Mouse (Mus musculus) CH12.LX (cell line): Measurements from ENCODE around the gene Ush2a. TPM values are rescaled to one million over a fixed set of nuclear protein-coding genes. Genes with fewer than 3 reads are reported as not detected.

ENCODE experiments used
- DNase-seq: peaks from one replicate; pipeline ENCODE4 v3.0.0-alpha.2; 2013; ENCODE audit errors: extremely low read depth
- H3K27ac ChIP-seq: 2 replicates; pipeline ENCODE4 v1.5.1; 2012; ENCODE audit warnings: low read depth, mild to moderate bottlenecking, control low read depth, moderate library complexity; ENCODE audit not compliant: insufficient read depth
- H3K27me3 ChIP-seq: replicated peaks from 2 replicates; pipeline ENCODE3; 2012; ENCODE audit warnings: inconsistent platforms
- H3K36me3 ChIP-seq, 2 experiments: replicated peaks in 1 of 2; 2 replicates each; pipeline versions ENCODE3 to v1.6.1; 2012; ENCODE audit warnings: inconsistent platforms in 1 of 2, low read length in 1 of 2, mild to moderate bottlenecking in 1 of 2, mixed read lengths in 1 of 2, moderate library complexity in 1 of 2; ENCODE audit not compliant: control insufficient read depth in 1 of 2, insufficient read depth in 1 of 2
- H3K4me1 ChIP-seq, 2 experiments: 2 replicates each; pipeline ENCODE4 v1.6.1; 2012; ENCODE audit warnings: inconsistent platforms in 1 of 2, moderate library complexity in 1 of 2; ENCODE audit not compliant: insufficient read depth in 2 of 2, control insufficient read depth in 1 of 2
- H3K4me2 ChIP-seq: 2 replicates; pipeline ENCODE4 v1.6.1; 2012; ENCODE audit warnings: low read depth, mild to moderate bottlenecking, control low read depth; ENCODE audit not compliant: poor library complexity, insufficient read depth, severe bottlenecking
- H3K4me3 ChIP-seq, 3 experiments: fragments of 150-350 bp in 1 of 3; sonication (generic) in 1 of 3; replicated peaks in 1 of 3; 2 replicates each; pipeline versions ENCODE3 to v1.5.1; 2011 to 2012; ENCODE audit warnings: low read depth in 2 of 3, low read length in 2 of 3, mild to moderate bottlenecking in 2 of 3, moderate library complexity in 2 of 3, control low read depth in 1 of 3, improper control_type of control experiment in 1 of 3, inconsistent platforms in 1 of 3, mixed read lengths in 1 of 3; ENCODE audit not compliant: poor library complexity in 1 of 3
- H3K79me2 ChIP-seq: replicated peaks from 2 replicates; pipeline ENCODE4 v1.6.1; 2012; ENCODE audit warnings: mild to moderate bottlenecking, moderate library complexity; ENCODE audit not compliant: control insufficient read depth, poor library complexity, insufficient read depth, severe bottlenecking; ENCODE audit errors: extremely low read depth
- H3K9ac ChIP-seq: 2 replicates; pipeline ENCODE4 v1.6.1; 2012; ENCODE audit warnings: low read depth, mild to moderate bottlenecking, control low read depth, moderate library complexity; ENCODE audit not compliant: insufficient read depth
- H3K9me3 ChIP-seq: replicated peaks from 2 replicates; pipeline ENCODE3; 2012; ENCODE audit warnings: low read length, inconsistent platforms, mixed read lengths
- BHLHE40 ChIP-seq: IDR thresholded peaks from 2 replicates; pipeline ENCODE4 v1.6.1; 2011; ENCODE audit warnings: mild to moderate bottlenecking, low read depth, low read length, improper control_type of control experiment
- CHD1 ChIP-seq: IDR thresholded peaks from 2 replicates; pipeline ENCODE4 v1.6.1; 2012; ENCODE audit warnings: low read depth, low read length, improper control_type of control experiment, inconsistent platforms
- CHD2 ChIP-seq: IDR thresholded peaks from 2 replicates; pipeline ENCODE4 v1.6.1; 2011; ENCODE audit warnings: low read length, improper control_type of control experiment
- ELF1 ChIP-seq: IDR thresholded peaks from 2 replicates; pipeline ENCODE4 v1.6.1; 2014; ENCODE audit warnings: low read depth, mild to moderate bottlenecking, inconsistent platforms, low read length, improper control_type of control experiment
- GABPA ChIP-seq: IDR thresholded peaks from 2 replicates; pipeline ENCODE4 v1.6.1; 2012; ENCODE audit warnings: low read depth, low read length, improper control_type of control experiment, inconsistent platforms; ENCODE audit not compliant: insufficient replicate concordance
- HCFC1 ChIP-seq: IDR thresholded peaks from 2 replicates; pipeline ENCODE4 v1.6.1; 2012; ENCODE audit warnings: low read depth, mild to moderate bottlenecking, inconsistent platforms, low read length, improper control_type of control experiment
- IRF4 ChIP-seq: IDR thresholded peaks from 2 replicates; pipeline ENCODE4 v1.6.1; 2014; ENCODE audit warnings: low read depth, mild to moderate bottlenecking, inconsistent platforms, low read length, improper control_type of control experiment
- MAFK ChIP-seq: IDR thresholded peaks from 2 replicates; pipeline ENCODE4 v1.6.1; 2011; ENCODE audit warnings: low read length, improper control_type of control experiment; ENCODE audit not compliant: insufficient replicate concordance
- MAX ChIP-seq: IDR thresholded peaks from 2 replicates; pipeline ENCODE4 v1.6.1; 2011; ENCODE audit warnings: low read length, improper control_type of control experiment
- MAZ ChIP-seq: IDR thresholded peaks from 2 replicates; pipeline ENCODE4 v1.6.1; 2012; ENCODE audit warnings: low read depth, mild to moderate bottlenecking, inconsistent platforms, low read length, improper control_type of control experiment, moderate library complexity
- MEF2A ChIP-seq: IDR thresholded peaks from 2 replicates; pipeline ENCODE4 v1.6.1; 2014; ENCODE audit warnings: low read depth, mild to moderate bottlenecking, inconsistent platforms, low read length, improper control_type of control experiment, borderline replicate concordance
- NELFE ChIP-seq: IDR thresholded peaks from 2 replicates; pipeline ENCODE4 v1.6.1; 2011; ENCODE audit warnings: low read depth, low read length, improper control_type of control experiment
- NRF1 ChIP-seq: IDR thresholded peaks from 2 replicates; pipeline ENCODE4 v1.6.1; 2014; ENCODE audit warnings: low read depth, mild to moderate bottlenecking, inconsistent platforms, low read length, improper control_type of control experiment, moderate library complexity
- PAX5 ChIP-seq: IDR thresholded peaks from 2 replicates; pipeline ENCODE4 v1.6.1; 2012; ENCODE audit warnings: low read length, inconsistent platforms, mixed read lengths
- POLR2A ChIP-seq: IDR thresholded peaks from 2 replicates; pipeline ENCODE4 v1.6.1; 2011; ENCODE audit warnings: low read depth, mild to moderate bottlenecking, improper control_type of control experiment, low read length
- RAD21 ChIP-seq: IDR thresholded peaks from 2 replicates; pipeline ENCODE4 v1.6.1; 2011; ENCODE audit warnings: low read depth, mild to moderate bottlenecking, low read length, improper control_type of control experiment, moderate library complexity
- SIN3A ChIP-seq: IDR thresholded peaks from 2 replicates; pipeline ENCODE4 v1.6.1; 2012; ENCODE audit warnings: low read length, improper control_type of control experiment, inconsistent platforms
- SMC3 ChIP-seq: IDR thresholded peaks from 2 replicates; pipeline ENCODE4 v1.6.1; 2011; ENCODE audit warnings: low read depth, low read length, improper control_type of control experiment
- TCF12 ChIP-seq: IDR thresholded peaks from 2 replicates; pipeline ENCODE4 v1.6.1; 2014; ENCODE audit warnings: low read depth, mild to moderate bottlenecking, inconsistent platforms, low read length, improper control_type of control experiment
- UBTF ChIP-seq: IDR thresholded peaks from 2 replicates; pipeline ENCODE4 v1.6.1; 2012; ENCODE audit warnings: low read depth, mild to moderate bottlenecking, inconsistent platforms, low read length, improper control_type of control experiment, moderate library complexity
- USF2 ChIP-seq: conservative IDR thresholded peaks from 2 replicates; pipeline ENCODE4 v1.6.1; 2011; ENCODE audit warnings: low read depth, low read length, improper control_type of control experiment
- ZC3H11A ChIP-seq: IDR thresholded peaks from 2 replicates; pipeline ENCODE4 v1.6.1; 2012; ENCODE audit warnings: low read depth, mild to moderate bottlenecking, inconsistent platforms, low read length, improper control_type of control experiment
- ZMIZ1 ChIP-seq: IDR thresholded peaks from 2 replicates; pipeline ENCODE4 v1.6.1; 2012; ENCODE audit warnings: low read depth, mild to moderate bottlenecking, inconsistent platforms, low read length, improper control_type of control experiment
- ZNF384 ChIP-seq: IDR thresholded peaks from 2 replicates; pipeline ENCODE4 v1.6.1; 2012; ENCODE audit warnings: low read depth, low read length, improper control_type of control experiment, inconsistent platforms
- dilution Hi-C: fragments of 300-500 bp; cut with MboI; formaldehyde crosslinking; loops from 2 replicates; pipeline ENCODE4 v1.14.3; 2020; ENCODE audit warnings: low sequenced_read_pairs; ENCODE audit not compliant: extremely low pct_unique_long_range_greater_than_20kb, extremely low pct_ligation_motif_present
- in situ Hi-C: fragments of 300-500 bp; cut with MboI; formaldehyde crosslinking; loops from 3 replicates; pipeline ENCODE4 v1.14.3; 2019; ENCODE audit warnings: low sequenced_read_pairs, low pct_ligation_motif_present, low pct_unique_long_range_greater_than_20kb, mixed read lengths
- polyA plus RNA-seq: library from polyadenylated mRNA; unstranded; fragments of >175 nt; gene quantifications from 2 replicates; pipeline ENCODE4 v1.2.1, GENCODE M21; 2012; ENCODE audit warnings: low read depth; ENCODE audit not compliant: insufficient read length
- total RNA-seq, 2 experiments: library from RNA; depleted of rRNA; stranded (reverse); fragments of 300-350 nt in 1 of 2; fragments of >200 nt in 1 of 2; gene quantifications; 2 replicates each; pipeline ENCODE4 v1.2.3; 2012 to 2014

Ush2a gene
- total and polyA plus RNA-seq, 3 experiments, result not detected

DNA sequence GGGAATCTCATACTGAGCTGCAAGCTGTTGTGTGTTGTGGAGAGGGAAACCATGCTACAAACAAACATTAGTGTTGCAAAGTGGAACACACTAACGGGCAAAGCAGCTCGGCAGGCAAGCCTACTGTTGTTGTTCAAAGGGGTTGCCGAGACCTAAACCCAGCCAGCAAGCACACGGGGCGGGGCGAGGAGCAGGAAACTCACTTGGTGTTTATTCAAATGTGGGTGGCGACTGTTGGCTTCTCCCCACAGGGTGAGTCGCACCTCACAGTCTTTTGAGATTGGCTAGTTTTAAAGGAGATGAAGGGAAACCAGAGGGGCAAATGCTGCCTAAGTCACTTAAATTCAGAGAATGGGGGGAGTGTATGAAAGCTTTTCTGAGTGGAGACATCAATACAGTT is 683.5 kb downstream of the Ush2a start:
- H3K27me3 ChIP-seq, result no peaks in the 10 kb centered on the region
- H3K36me3 ChIP-seq, result no peaks in the 10 kb centered on the region
- H3K9ac ChIP-seq, result no peak overlapping the region
- H3K4me1 ChIP-seq, result no peaks in the 10 kb centered on the region
- H3K4me3 ChIP-seq, result no peak overlapping the region
- H3K4me2 ChIP-seq, result no peak overlapping the region
- no peaks in the 10 kb centered on the region for H3K79me2 ChIP-seq
- dilution Hi-C loops, result no loop called here
- TF ChIP-seq NRF1 (no peak), BHLHE40 (no peak), ELF1 (no peak), GABPA (no peak), USF2 (no peak), CHD2 (no peak), MEF2A (no peak), ZMIZ1 (no peak), IRF4 (no peak), MAX (no peak), SIN3A (no peak), NELFE (no peak), POLR2A (no peak), TCF12 (no peak), ZC3H11A (no peak)
- peaks cover 24% of the 10 kb centered on the region for H3K9me3 ChIP-seq
- in situ Hi-C loops, result no loop called here
- DNase-seq, result no peak
- no peak overlapping the region for H3K27ac ChIP-seq

DNA sequence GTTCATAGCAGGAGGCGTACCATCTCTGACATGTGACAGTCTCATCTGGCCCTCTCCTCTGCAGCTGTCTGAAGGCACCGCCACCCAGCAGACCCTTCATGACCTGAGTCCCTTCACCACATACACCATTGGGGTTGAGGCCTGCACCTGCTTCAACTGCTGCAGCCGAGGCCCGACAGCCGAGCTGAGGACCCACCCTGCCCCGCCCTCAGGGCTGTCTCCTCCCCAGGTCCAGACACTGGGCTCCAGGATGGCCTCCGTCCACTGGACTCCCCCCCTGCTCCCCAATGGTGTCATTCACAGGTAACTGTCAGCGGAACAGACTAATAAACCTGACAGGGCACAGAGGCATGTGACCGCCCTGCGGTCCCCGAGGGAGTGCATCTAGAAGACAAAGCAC is 685.0 kb downstream of the Ush2a start:
- Histone ChIP-seq H3K9ac (no peak overlapping the region), H3K27me3 (no peaks in the 10 kb centered on the region), H3K4me1 (no peaks in the 10 kb centered on the region), H3K4me3 (no peak overlapping the region), H3K36me3 (no peaks in the 10 kb centered on the region), H3K4me2 (no peak overlapping the region), H3K9me3 (peaks cover 20% of the 10 kb centered on the region)
- in situ Hi-C loops, result no loop called here
- no peak for DNase-seq
- dilution Hi-C loops, result no loop called here
- TF ChIP-seq GABPA, result no peak
- no peak for TF ChIP-seq PAX5
- TF ChIP-seq MAFK, result no peak
- no peak for TF ChIP-seq MEF2A
- TF ChIP-seq SMC3, result no peak
- TF ChIP-seq HCFC1, result no peak
- no peak for TF ChIP-seq RAD21
- no peak for TF ChIP-seq ZNF384
- TF ChIP-seq MAZ, result no peak
- TF ChIP-seq UBTF, result no peak
- no peak for TF ChIP-seq NELFE
- TF ChIP-seq SIN3A, result no peak
- TF ChIP-seq CHD1, result no peak
- TF ChIP-seq, all 38 proteins: peak for 0
- no peaks in the 10 kb centered on the region for H3K79me2 ChIP-seq
- H3K27ac ChIP-seq, result no peak overlapping the region
